Mouse (Mus musculus): ENCODE results near the gene Slc44a3. TPM values are rescaled to one million over a fixed set of nuclear protein-coding genes. Genes with fewer than 3 reads are reported as not detected.
A peak's percentile ranks its signal among the peaks of the same experiment; 100 is the strongest.

Gene Slc44a3
- polyA plus RNA-seq (2015; fragmentation: Nextera tagmentation; extraction: Ambion mirVana), result 35.4 and 46.9 TPM in 2 replicates

GRCm38 (mm10) chr3:121532176-121532575, at the start of gene Slc44a3:
Gene Slc44a3 (minus strand): TSS chr3:121532404.
- H3K27me3 ChIP-seq (replicated peaks), result no peaks in the 10 kb centered on the region
- H3K4me2 ChIP-seq, result peak within 1 kb of the TSS; percentile 52
- ATAC-seq (ENCODE audit: insufficient read depth, low FRiP score, low read depth), result peak; percentile 89
- H3K4me3 ChIP-seq (replicated peaks), result peak within 1 kb of the TSS; percentile 44
- H3K9ac ChIP-seq, result no peak within 1 kb of the TSS
- H3K36me3 ChIP-seq, result no peaks in the 10 kb centered on the region
- 6% methylated on average over 24 of the region's 24 CpGs for WGBS
- H3K27ac ChIP-seq, result peak within 1 kb of the TSS; percentile 85
- no peaks in the 10 kb centered on the region for H3K9me3 ChIP-seq
- peaks cover 17% of the 10 kb centered on the region for H3K4me1 ChIP-seq

GRCm38 (mm10) chr3:121579880-121580549, 47.8 kb upstream of the Slc44a3 start:
- Histone ChIP-seq H3K4me3 (replicated peaks) (no peak overlapping the region), H3K9ac (no peak overlapping the region), H3K27ac (no peak overlapping the region), H3K9me3 (no peaks in the 10 kb centered on the region), H3K27me3 (replicated peaks) (no peaks in the 10 kb centered on the region), H3K36me3 (no peaks in the 10 kb centered on the region), H3K4me2 (no peak overlapping the region), H3K4me1 (peaks cover 19% of the 10 kb centered on the region)
- no peak for ATAC-seq (ENCODE audit: insufficient read depth, low FRiP score, low read depth)
- WGBS, result 83% methylated on average over 6 of the region's 6 CpGs

- Histone ChIP-seq H3K9ac (no peak overlapping the region), H3K4me3 (replicated peaks) (no peak overlapping the region), H3K4me1 (peaks cover 12% of the 10 kb centered on the region), H3K27me3 (replicated peaks) (no peaks in the 10 kb centered on the region), H3K36me3 (no peaks in the 10 kb centered on the region), H3K4me2 (no peak overlapping the region), H3K9me3 (no peaks in the 10 kb centered on the region), H3K27ac (no peak overlapping the region)
- no peak for ATAC-seq (ENCODE audit: insufficient read depth, low FRiP score, low read depth)
- WGBS, result 82% methylated on average over 5 of the region's 5 CpGs
Observed at GRCm38 (mm10) chr3:121579402-121579801, 47.2 kb upstream of the Slc44a3 start.

- H3K27me3 ChIP-seq (replicated peaks), result no peaks in the 10 kb centered on the region
- H3K9me3 ChIP-seq, result no peaks in the 10 kb centered on the region
- no peak overlapping the region for H3K9ac ChIP-seq
- WGBS, result 65% methylated on average over 4 of the region's 5 CpGs
- H3K36me3 ChIP-seq, result no peaks in the 10 kb centered on the region
- no peak overlapping the region for H3K4me2 ChIP-seq
- H3K4me3 ChIP-seq (replicated peaks), result no peak overlapping the region
- no peak for ATAC-seq (ENCODE audit: insufficient read depth, low FRiP score, low read depth)
- peaks cover 12% of the 10 kb centered on the region for H3K4me1 ChIP-seq
- no peak overlapping the region for H3K27ac ChIP-seq
Observed at GRCm38 (mm10) chr3:121578706-121579105, 46.5 kb upstream of the Slc44a3 start.

GRCm38 (mm10) chr3:121577641-121578040, 45.4 kb upstream of the Slc44a3 start:
- no peaks in the 10 kb centered on the region for H3K9me3 ChIP-seq
- H3K27me3 ChIP-seq (replicated peaks), result no peaks in the 10 kb centered on the region
- WGBS, result 67% methylated on average over 5 of the region's 5 CpGs
- H3K4me3 ChIP-seq (replicated peaks), result no peak overlapping the region
- no peak for ATAC-seq (ENCODE audit: insufficient read depth, low FRiP score, low read depth)
- no peaks in the 10 kb centered on the region for H3K36me3 ChIP-seq
- H3K9ac ChIP-seq, result no peak overlapping the region
- peak overlapping the region; percentile 67 for H3K27ac ChIP-seq
- H3K4me1 ChIP-seq, result peaks cover 12% of the 10 kb centered on the region
- H3K4me2 ChIP-seq, result no peak overlapping the region

- H3K27me3 ChIP-seq (replicated peaks), result no peaks in the 10 kb centered on the region
- no peaks in the 10 kb centered on the region for H3K36me3 ChIP-seq
- peaks cover 12% of the 10 kb centered on the region for H3K4me1 ChIP-seq
- H3K27ac ChIP-seq, result peak overlapping the region; percentile 67
- no peaks in the 10 kb centered on the region for H3K9me3 ChIP-seq
- WGBS, result 21% methylated on average over 10 of the region's 10 CpGs
- no peak overlapping the region for H3K4me3 ChIP-seq (replicated peaks)
- H3K4me2 ChIP-seq, result no peak overlapping the region
- ATAC-seq (ENCODE audit: insufficient read depth, low FRiP score, low read depth), result peak; percentile 67; the same call in 1 of the 2 replicates
- H3K9ac ChIP-seq, result no peak overlapping the region
Observed at GRCm38 (mm10) chr3:121577032-121577591, 44.9 kb upstream of the Slc44a3 start.

GRCm38 (mm10) chr3:121576367-121576766, 44.2 kb upstream of the Slc44a3 start:
- peaks cover 12% of the 10 kb centered on the region for H3K4me1 ChIP-seq
- no peak overlapping the region for H3K4me3 ChIP-seq (replicated peaks)
- H3K4me2 ChIP-seq, result no peak overlapping the region
- H3K27ac ChIP-seq, result no peak overlapping the region; the same call in 1 of the 2 replicates
- H3K36me3 ChIP-seq, result no peaks in the 10 kb centered on the region
- no peaks in the 10 kb centered on the region for H3K9me3 ChIP-seq
- no peaks in the 10 kb centered on the region for H3K27me3 ChIP-seq (replicated peaks)
- WGBS, result 71% methylated on average over 6 of the region's 6 CpGs
- no peak overlapping the region for H3K9ac ChIP-seq
- ATAC-seq (ENCODE audit: insufficient read depth, low FRiP score, low read depth), result no peak

GRCm38 (mm10) chr3:121574386-121574785, 42.2 kb upstream of the Slc44a3 start:
- 75% methylated on average over 4 of the region's 4 CpGs for WGBS
- no peaks in the 10 kb centered on the region for H3K9me3 ChIP-seq
- no peak for ATAC-seq (ENCODE audit: insufficient read depth, low FRiP score, low read depth)

GRCm38 (mm10) chr3:121573858-121574257, 41.7 kb upstream of the Slc44a3 start:
- peaks cover 12% of the 10 kb centered on the region for H3K4me1 ChIP-seq
- WGBS, result 68% methylated on average over 7 of the region's 7 CpGs
- no peak overlapping the region for H3K27ac ChIP-seq
- no peak overlapping the region for H3K9ac ChIP-seq
- no peak for ATAC-seq (ENCODE audit: insufficient read depth, low FRiP score, low read depth)
- H3K27me3 ChIP-seq (replicated peaks), result no peaks in the 10 kb centered on the region
- H3K36me3 ChIP-seq, result no peaks in the 10 kb centered on the region
- H3K4me3 ChIP-seq (replicated peaks), result no peak overlapping the region
- H3K9me3 ChIP-seq, result no peaks in the 10 kb centered on the region
- no peak overlapping the region for H3K4me2 ChIP-seq

More at GRCm38 (mm10) chr3:121574386-121574785, 42.2 kb upstream of the Slc44a3 start:
- H3K36me3 ChIP-seq, result no peaks in the 10 kb centered on the region
- no peak overlapping the region for H3K4me3 ChIP-seq (replicated peaks)
- no peak overlapping the region for H3K9ac ChIP-seq
- no peaks in the 10 kb centered on the region for H3K27me3 ChIP-seq (replicated peaks)
- no peak overlapping the region for H3K27ac ChIP-seq
- no peak overlapping the region for H3K4me2 ChIP-seq
- H3K4me1 ChIP-seq, result peaks cover 12% of the 10 kb centered on the region

- 0 out of 2 replicates have a peak, but pooled peaks cover 2% of the 10 kb centered on the region for H3K4me1 ChIP-seq
- H3K27me3 ChIP-seq (replicated peaks), result no peaks in the 10 kb centered on the region
- WGBS, result 70% methylated on average over 4 of the region's 4 CpGs
- no peaks in the 10 kb centered on the region for H3K36me3 ChIP-seq
- no peak overlapping the region for H3K9ac ChIP-seq
- H3K4me2 ChIP-seq, result no peak overlapping the region
- no peak overlapping the region for H3K4me3 ChIP-seq (replicated peaks)
- no peak for ATAC-seq (ENCODE audit: insufficient read depth, low FRiP score, low read depth)
- no peaks in the 10 kb centered on the region for H3K9me3 ChIP-seq
- no peak overlapping the region for H3K27ac ChIP-seq
Observed at GRCm38 (mm10) chr3:121571491-121571890, 39.3 kb upstream of the Slc44a3 start.

GRCm38 (mm10) chr3:121570623-121571022, 38.4 kb upstream of the Slc44a3 start:
- WGBS, result 82% methylated on average over 11 of the region's 11 CpGs
- Histone ChIP-seq H3K4me1 (no peaks in the 10 kb centered on the region), H3K27ac (no peak overlapping the region), H3K27me3 (replicated peaks) (no peaks in the 10 kb centered on the region), H3K9ac (no peak overlapping the region), H3K9me3 (no peaks in the 10 kb centered on the region), H3K4me2 (no peak overlapping the region), H3K36me3 (no peaks in the 10 kb centered on the region), H3K4me3 (replicated peaks) (no peak overlapping the region)
- ATAC-seq (ENCODE audit: insufficient read depth, low FRiP score, low read depth), result no peak

- Histone ChIP-seq H3K27ac (no peak overlapping the region), H3K4me3 (replicated peaks) (no peak overlapping the region), H3K36me3 (no peaks in the 10 kb centered on the region), H3K9me3 (no peaks in the 10 kb centered on the region), H3K4me2 (no peak overlapping the region), H3K4me1 (no peaks in the 10 kb centered on the region), H3K27me3 (replicated peaks) (no peaks in the 10 kb centered on the region), H3K9ac (no peak overlapping the region)
- no peak for ATAC-seq (ENCODE audit: insufficient read depth, low FRiP score, low read depth)
- 76% methylated on average over 5 of the region's 5 CpGs for WGBS
Observed at GRCm38 (mm10) chr3:121569767-121570166, 37.6 kb upstream of the Slc44a3 start.
